ENCODE assay signal across 14 mouse cellular contexts in genomic region chr13:63321689-63322088, GRCm38 (mm10).
DNase-seq lines count a peak whose midpoint lies in the region; ATAC-seq and TF ChIP-seq lines count a peak whose summit lies in the region.
"Had no signal": no experiment of that assay in that cellular context is flagged by ENCODE, and none has a peak within 500 bp of the region (broad histone marks: within the 10 kb centered on the region; RNA-seq: fewer than 3 reads in every experiment).

No protein-coding gene starts in this region.

- WGBS in liver, postnatal 0 days (ENCODE audit: insufficient replicate concordance) = 69% methylated on average over 5 of the region's 5 CpGs

- no peaks in the 10 kb centered on the region for H3K27me3 ChIP-seq in liver, postnatal 0 days (ENCODE audit: insufficient read depth, low read length)

- H3K9me3 ChIP-seq in liver, postnatal 0 days (ENCODE audit: low read length) = no peaks in the 10 kb centered on the region
- H3K9me3 ChIP-seq: G1E had no signal

- no peak for ATAC-seq in liver, postnatal 0 days
- ATAC-seq: hindbrain, embryonic 16.5 days had no signal

- H3K36me3 ChIP-seq in liver, postnatal 0 days (replicated peaks; ENCODE audit: insufficient read depth, low read length) = no peaks in the 10 kb centered on the region

- no peak overlapping the region for H3K4me3 ChIP-seq in liver, postnatal 0 days (ENCODE audit: low read depth, low read length)
- H3K4me3 ChIP-seq: myocyte had no signal

- TF ChIP-seq CTCF in liver, postnatal 0 days (IDR thresholded peaks at IDR 0.05; ENCODE audit: low read depth) = 0 out of 2 replicates have a peak, but pooled peaks have one; percentile 6

- H3K4me1 ChIP-seq in liver, postnatal 0 days (ENCODE audit: insufficient read depth) = peaks cover 23% of the 10 kb centered on the region

- H3K27ac ChIP-seq in liver, postnatal 0 days (ENCODE audit: low read depth) = no peak overlapping the region

- no peak for TF ChIP-seq EP300 in liver, postnatal 0 days (IDR thresholded peaks at IDR 0.05; ENCODE audit: low read depth)

- H3K4me2 ChIP-seq in liver, postnatal 0 days (ENCODE audit: low read depth, low read length) = no peak overlapping the region

- DNase-seq in embryo, embryonic 10.5 days (ENCODE audit: low spot score) = peak; percentile 19
- no peak for DNase-seq in embryo, embryonic 9.5 days (ENCODE audit: extremely low spot score)
- DNase-seq in kidney, postnatal 10 days = peak; percentile 16
- no peak for DNase-seq in kidney, adult 8-10 months
- peak; percentile 44 for DNase-seq in thymus, postnatal 0 days (ENCODE audit: low spot score)
- no peak for DNase-seq in thymus, postnatal 36 days
- DNase-seq in liver, postnatal 0 days = no peak
- no peak for DNase-seq in heart, postnatal 4 days
- DNase-seq: cerebellum, adult 11-12 months; heart, adult 18-20 months; lung, adult 2 months had no signal

- H3K9ac ChIP-seq in liver, postnatal 0 days (replicated peaks) = no peak overlapping the region

Comparison
In these comparisons a context has a peak if more than half of its experiments do, and no peak if none do; other contexts are left out.
1. DNase-seq: peak in embryo, embryonic 10.5 days (single experiment), kidney, postnatal 10 days (single experiment) and thymus, postnatal 0 days (single experiment); none in embryo, embryonic 9.5 days (single experiment), kidney, adult 8-10 months (0 of 2), thymus, postnatal 36 days (0 of 2), liver, postnatal 0 days (single experiment) and heart, postnatal 4 days (single experiment).